Mouse (Mus musculus) limb, embryonic 11.5 days (tissue): ENCODE data around the gene Itpr1. TPM values are rescaled to one million over a fixed set of nuclear protein-coding genes. Genes with fewer than 3 reads are reported as not detected.

Experiments used
- ATAC-seq: fragments of 200-750 bp; cut with Nextera tagmentation; 2 replicates; pipeline ENCODE4 v1.8.0; 2017; ENCODE audit warnings: low read depth; ENCODE audit not compliant: insufficient number of reproducible peaks, low FRiP score, low TSS enrichment
- DNase-seq: peaks from one replicate; pipeline ENCODE4 v3.0.0-alpha.2; 2015; ENCODE audit warnings: low spot score
- H3K27ac ChIP-seq: fragments of 300-500 bp; sonication (generic); replicated peaks from 2 replicates; pipeline ENCODE4 v1.5.1; 2014; ENCODE audit warnings: low read depth, mild to moderate bottlenecking, low read length
- H3K27me3 ChIP-seq: fragments of 300-500 bp; sonication (generic); 2 replicates; pipeline ENCODE4 v1.6.1; 2014; ENCODE audit warnings: mild to moderate bottlenecking, low read length, mixed read lengths; ENCODE audit not compliant: control insufficient read depth, insufficient read depth
- H3K36me3 ChIP-seq: fragments of 300-500 bp; sonication (generic); 2 replicates; pipeline ENCODE4 v1.6.1; 2014; ENCODE audit warnings: mild to moderate bottlenecking, low read length, moderate library complexity, mixed read lengths; ENCODE audit not compliant: control insufficient read depth, insufficient read depth
- H3K4me1 ChIP-seq: fragments of 300-500 bp; sonication (generic); 2 replicates; pipeline ENCODE4 v1.6.1; 2014; ENCODE audit warnings: low read length, mixed read lengths; ENCODE audit not compliant: control insufficient read depth, insufficient read depth
- H3K4me2 ChIP-seq: fragments of 300-500 bp; sonication (generic); 2 replicates; pipeline ENCODE4 v1.6.1; 2014; ENCODE audit warnings: low read depth, mild to moderate bottlenecking, moderate library complexity; ENCODE audit not compliant: severe bottlenecking
- H3K4me3 ChIP-seq: fragments of 300-500 bp; sonication (generic); 2 replicates; pipeline ENCODE4 v1.5.1; 2014; ENCODE audit warnings: low read depth, low read length
- H3K9ac ChIP-seq: fragments of 300-500 bp; sonication (generic); 2 replicates; pipeline ENCODE4 v1.6.1; 2014; ENCODE audit warnings: mild to moderate bottlenecking, low read length
- H3K9me3 ChIP-seq: fragments of 300-500 bp; sonication (generic); 2 replicates; pipeline ENCODE4 v1.6.1; 2016; ENCODE audit warnings: low read length; ENCODE audit not compliant: control insufficient read depth
- WGBS: fragments of 180-500 bp; shearing (Covaris S2); extraction: QIAGEN DNeasy Blood & Tissue Kit; methylation state at CpG from one replicate; pipeline ENCODE4 v1.1.7; 2014; 5-methylcytosine and 5-hydroxymethylcytosine counted together
- polyA plus RNA-seq: library from polyadenylated mRNA; unstranded; fragments of >200 nt; fragmentation: Nextera tagmentation; extraction: Ambion mirVana; gene quantifications from 2 replicates; pipeline ENCODE4 v1.2.1, GENCODE M21; 2014

Itpr1 gene
- polyA plus RNA-seq, 1 experiment from 2014 or later = 6.4 TPM

DNA sequence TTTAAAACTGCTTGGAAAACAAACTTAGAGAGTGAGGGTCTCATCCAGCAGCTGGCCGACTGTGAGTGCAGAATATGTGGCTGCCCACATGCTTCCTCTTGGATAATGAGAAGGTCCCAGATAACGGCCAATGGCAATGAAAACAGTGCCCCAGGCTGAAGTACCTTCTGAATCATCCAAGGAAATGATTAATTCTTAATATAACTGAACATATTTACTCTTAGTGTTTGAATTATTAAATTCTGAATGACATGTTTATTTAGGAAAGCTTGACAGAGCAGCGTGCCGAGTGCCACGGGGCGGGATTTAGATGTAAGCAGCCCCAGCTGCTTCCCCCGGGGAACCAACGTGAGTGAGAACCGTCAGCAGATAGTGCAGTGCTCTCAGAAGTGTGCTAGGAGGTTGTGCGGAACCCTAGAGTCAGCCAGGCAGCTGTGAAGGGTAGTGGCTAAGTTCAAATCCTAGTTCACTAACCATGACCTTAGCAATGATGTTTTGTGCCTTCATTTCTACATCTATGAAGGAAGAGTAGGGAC is 274.5 kb downstream of the Itpr1 start:
- 81% methylated on average over 10 of the region's 10 CpGs for WGBS
- Histone ChIP-seq H3K9ac (no peak overlapping the region), H3K4me3 (no peak overlapping the region), H3K9me3 (no peaks in the 10 kb centered on the region), H3K4me2 (no peak overlapping the region), H3K36me3 (no peaks in the 10 kb centered on the region), H3K27ac (no peak overlapping the region), H3K4me1 (no peaks in the 10 kb centered on the region), H3K27me3 (no peaks in the 10 kb centered on the region)
- ATAC-seq (no peak), DNase-seq (no peak)

DNA sequence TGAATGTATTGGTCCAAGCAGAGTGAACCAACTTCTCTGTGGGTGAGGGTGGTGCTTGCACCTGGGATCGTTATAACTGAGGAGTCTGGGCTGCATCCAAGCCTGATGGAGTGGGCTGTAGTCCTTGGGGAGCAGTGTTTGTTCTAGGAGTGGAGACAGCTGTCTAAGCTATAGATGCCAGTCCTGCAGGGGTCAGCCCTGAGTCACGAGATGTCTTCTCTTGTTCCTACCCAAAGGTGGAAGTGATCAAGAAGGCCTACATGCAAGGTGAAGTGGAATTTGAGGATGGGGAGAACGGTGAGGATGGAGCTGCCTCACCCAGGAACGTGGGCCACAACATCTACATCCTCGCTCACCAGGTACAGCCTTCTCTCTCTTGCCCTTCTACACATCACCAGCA is 275.4 kb downstream of the Itpr1 start:
- Histone ChIP-seq H3K4me2 (no peak overlapping the region), H3K9ac (no peak overlapping the region), H3K4me3 (no peak overlapping the region), H3K4me1 (no peaks in the 10 kb centered on the region), H3K27ac (no peak overlapping the region), H3K9me3 (no peaks in the 10 kb centered on the region), H3K36me3 (no peaks in the 10 kb centered on the region), H3K27me3 (no peaks in the 10 kb centered on the region)
- WGBS = 84% methylated on average over 5 of the region's 5 CpGs
- DNase-seq (no peak), ATAC-seq (no peak)

DNA sequence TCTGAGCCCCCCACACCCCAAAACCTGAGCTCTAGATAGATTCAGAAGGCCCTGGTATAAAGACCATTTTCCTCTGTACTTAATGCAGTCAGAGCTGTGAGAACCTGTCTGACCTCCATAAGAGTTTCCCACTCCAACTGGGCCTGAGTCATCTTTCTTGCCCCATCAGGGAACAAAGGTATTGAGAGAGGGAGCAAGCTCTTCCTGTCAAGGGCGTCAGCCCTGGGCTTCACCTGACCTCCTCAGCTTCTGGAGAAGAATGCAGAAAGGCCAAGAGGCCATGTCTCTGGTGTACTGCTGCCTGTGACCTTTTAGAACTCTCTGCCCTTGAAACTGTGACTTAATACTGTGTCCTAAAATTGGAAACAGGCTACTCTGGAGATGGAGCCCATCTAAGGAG is 279.1 kb downstream of the Itpr1 start:
- no peak overlapping the region for H3K9ac ChIP-seq
- DNase-seq = no peak
- 25% methylated on average over 1 of the region's 1 CpGs for WGBS
- ATAC-seq = no peak
- H3K4me3 ChIP-seq = no peak overlapping the region
- peaks cover 3% of the 10 kb centered on the region; the same call in 1 of the 2 replicates for H3K4me1 ChIP-seq
- no peaks in the 10 kb centered on the region for H3K36me3 ChIP-seq
- H3K27me3 ChIP-seq = no peaks in the 10 kb centered on the region
- H3K9me3 ChIP-seq = no peaks in the 10 kb centered on the region
- H3K4me2 ChIP-seq = no peak overlapping the region
- no peak overlapping the region for H3K27ac ChIP-seq

DNA sequence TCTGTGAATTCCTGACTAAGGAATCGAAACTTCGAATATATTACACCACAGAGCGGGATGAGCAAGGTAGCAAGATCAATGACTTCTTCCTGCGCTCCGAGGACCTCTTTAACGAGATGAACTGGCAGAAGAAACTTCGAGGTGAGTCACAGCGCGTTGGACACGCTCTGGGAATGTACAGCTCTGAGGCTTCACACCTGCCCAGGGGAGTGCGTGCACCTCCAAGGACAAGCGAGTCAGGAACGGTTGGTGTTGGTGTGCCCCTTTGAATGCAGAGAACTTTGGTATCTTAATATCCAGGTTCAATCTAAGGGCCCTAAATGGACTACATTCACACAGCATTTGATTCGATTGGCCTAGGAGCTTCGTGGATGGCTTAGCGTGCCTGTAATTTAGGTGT is 280.9 kb downstream of the Itpr1 start:
- Histone ChIP-seq H3K4me3 (no peak overlapping the region), H3K4me1 (peaks cover 3% of the 10 kb centered on the region; the same call in 1 of the 2 replicates), H3K27ac (0 out of 2 replicates have a peak overlapping the region, but pooled peaks have one; percentile 30), H3K36me3 (no peaks in the 10 kb centered on the region), H3K4me2 (no peak overlapping the region), H3K9ac (no peak overlapping the region), H3K9me3 (no peaks in the 10 kb centered on the region), H3K27me3 (no peaks in the 10 kb centered on the region)
- ATAC-seq (no peak), DNase-seq (no peak)
- 84% methylated on average over 16 of the region's 16 CpGs for WGBS

DNA sequence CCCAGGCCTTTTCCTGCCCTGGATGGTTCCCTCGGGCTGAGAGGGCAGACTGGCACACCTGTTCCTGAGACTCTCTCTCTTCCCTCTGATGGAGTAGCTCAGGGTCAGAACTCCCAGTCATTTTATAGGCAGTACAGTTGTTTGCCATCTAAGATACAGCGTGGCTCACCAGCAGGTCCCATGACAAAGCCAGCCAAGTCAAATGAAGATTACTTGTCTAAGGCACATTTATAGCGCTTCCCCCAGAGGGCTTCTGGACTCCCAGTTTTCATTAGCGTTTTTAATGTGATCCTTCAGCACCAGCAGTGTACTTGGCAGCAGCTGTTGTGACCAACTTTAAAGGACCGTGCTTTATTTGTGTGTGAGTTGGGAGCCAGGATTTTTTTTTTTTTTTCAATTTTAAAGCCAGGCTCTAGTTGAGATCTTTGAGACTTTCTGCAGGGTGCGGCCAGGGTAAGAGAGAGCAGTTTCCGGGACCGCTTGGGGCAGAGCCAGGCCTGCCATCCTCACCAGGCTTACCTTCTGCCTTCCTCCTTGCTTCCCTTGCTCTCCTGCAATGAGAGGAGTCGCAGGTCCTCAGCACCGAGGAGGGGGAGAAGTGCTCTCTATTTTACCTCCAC is 281.4 kb downstream of the Itpr1 start:
- DNase-seq (peak; percentile 41), ATAC-seq (peak; percentile 50; the same call in 1 of the 2 replicates)
- Histone ChIP-seq H3K9ac (no peak overlapping the region), H3K36me3 (0 out of 2 replicates have a peak, but pooled peaks cover 3% of the 10 kb centered on the region), H3K4me1 (peaks cover 3% of the 10 kb centered on the region; the same call in 1 of the 2 replicates), H3K4me2 (no peak overlapping the region), H3K27ac (0 out of 2 replicates have a peak overlapping the region, but pooled peaks have one; percentile 30), H3K9me3 (no peaks in the 10 kb centered on the region), H3K27me3 (no peaks in the 10 kb centered on the region), H3K4me3 (no peak overlapping the region)
- 54% methylated on average over 10 of the region's 10 CpGs for WGBS

DNA sequence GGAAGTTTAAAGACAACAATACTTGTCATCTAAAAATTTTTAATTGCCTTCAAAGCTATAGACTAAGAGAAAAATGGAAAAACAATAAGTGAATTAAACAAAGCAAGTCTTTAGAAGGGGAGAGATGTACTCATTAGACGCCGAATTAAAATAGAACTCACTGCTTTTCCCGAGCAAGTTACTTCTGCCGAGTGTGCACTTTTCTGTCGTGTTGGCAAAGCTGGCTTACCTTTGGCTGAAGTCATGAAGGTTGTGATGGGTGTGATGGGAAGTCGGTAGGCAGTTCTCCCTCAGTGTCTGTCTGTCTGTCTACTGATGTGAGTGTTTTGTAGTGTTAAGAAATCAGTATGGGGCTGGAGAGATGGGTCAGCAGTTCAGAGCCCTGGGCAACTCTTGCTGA is 282.1 kb downstream of the Itpr1 start:
- ATAC-seq (no peak), DNase-seq (no peak)
- H3K4me2 ChIP-seq = no peak overlapping the region
- 91% methylated on average over 6 of the region's 6 CpGs for WGBS
- H3K27ac ChIP-seq = no peak overlapping the region
- peaks cover 3% of the 10 kb centered on the region; the same call in 1 of the 2 replicates for H3K4me1 ChIP-seq
- no peak overlapping the region for H3K4me3 ChIP-seq
- no peaks in the 10 kb centered on the region for H3K9me3 ChIP-seq
- no peak overlapping the region for H3K9ac ChIP-seq
- H3K36me3 ChIP-seq = 0 out of 2 replicates have a peak, but pooled peaks cover 3% of the 10 kb centered on the region
- no peaks in the 10 kb centered on the region for H3K27me3 ChIP-seq

DNA sequence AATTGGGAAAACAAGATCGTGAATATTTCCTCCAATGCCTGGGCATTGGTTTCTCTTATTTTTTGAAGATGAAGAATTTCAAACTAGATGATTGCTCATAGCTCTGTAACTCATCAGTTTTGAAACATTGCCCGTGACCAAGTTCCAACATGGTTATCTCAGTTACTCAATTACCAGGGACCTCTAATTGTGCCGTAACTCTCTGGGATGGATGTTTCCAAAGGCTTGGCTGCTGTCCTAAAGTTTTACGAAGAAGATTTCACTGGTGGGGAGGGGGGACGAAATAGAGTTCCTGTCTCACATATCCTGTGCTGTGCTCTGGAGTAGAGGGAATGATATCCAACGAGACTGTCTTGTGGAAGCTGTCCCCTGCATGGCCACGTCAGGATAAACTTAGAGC is 285.2 kb downstream of the Itpr1 start:
- DNase-seq = no peak
- no peak for ATAC-seq
- Histone ChIP-seq H3K27ac (no peak overlapping the region), H3K27me3 (no peaks in the 10 kb centered on the region), H3K9me3 (no peaks in the 10 kb centered on the region), H3K4me2 (no peak overlapping the region), H3K4me3 (no peak overlapping the region), H3K36me3 (0 out of 2 replicates have a peak, but pooled peaks cover 3% of the 10 kb centered on the region), H3K4me1 (peaks cover 3% of the 10 kb centered on the region; the same call in 1 of the 2 replicates), H3K9ac (no peak overlapping the region)
- WGBS = 87% methylated on average over 7 of the region's 7 CpGs

DNA sequence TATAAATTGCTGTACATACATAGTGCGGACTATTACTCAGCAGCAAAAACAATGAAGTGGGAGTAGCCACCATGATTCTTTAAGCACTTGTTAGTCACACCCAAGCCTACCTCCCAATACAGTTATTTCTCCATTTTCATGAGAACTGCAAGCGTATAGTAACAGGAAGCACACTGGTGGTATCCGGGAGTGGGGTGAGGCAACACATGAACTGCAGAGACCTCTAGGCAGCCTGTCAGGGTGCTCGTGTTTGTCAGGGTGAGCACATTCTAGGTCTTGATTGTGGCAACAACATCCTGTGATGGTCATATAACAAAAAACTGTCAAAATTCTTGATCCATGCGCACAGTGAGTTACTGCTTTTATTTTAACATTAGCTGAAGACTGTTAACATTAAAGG is 290.8 kb downstream of the Itpr1 start:
- Histone ChIP-seq H3K4me2 (no peak overlapping the region), H3K27me3 (no peaks in the 10 kb centered on the region), H3K4me3 (no peak overlapping the region), H3K4me1 (no peaks in the 10 kb centered on the region), H3K36me3 (0 out of 2 replicates have a peak, but pooled peaks cover 3% of the 10 kb centered on the region), H3K9ac (no peak overlapping the region), H3K27ac (no peak overlapping the region), H3K9me3 (no peaks in the 10 kb centered on the region)
- WGBS = 89% methylated on average over 5 of the region's 5 CpGs
- ATAC-seq (no peak), DNase-seq (no peak)
